Mouse (Mus musculus) ES-E14 (cell line): ENCODE measurements around the gene Pctp.

Experiments
- CHD2 ChIP-seq: IDR thresholded peaks from 2 replicates; pipeline ENCODE4 v1.6.1; 2014; ENCODE audit warnings: mild to moderate bottlenecking, low read depth, low read length, inconsistent platforms
- HCFC1 ChIP-seq: IDR thresholded peaks from 2 replicates; pipeline ENCODE4 v1.6.1; 2012; ENCODE audit warnings: low read length, inconsistent platforms, borderline replicate concordance; ENCODE audit not compliant: insufficient read depth
- ZNF384 ChIP-seq: IDR thresholded peaks from 2 replicates; pipeline ENCODE4 v1.6.1; 2012; ENCODE audit warnings: low read depth, low read length, inconsistent platforms

- no peak for TF ChIP-seq HCFC1
- TF ChIP-seq CHD2: no peak
- no peak for TF ChIP-seq ZNF384
Measured at GRCm38 (mm10) chr11:89998996-89999770, 3.5 kb downstream of the Pctp start.
